Comparison of ENCODE assay signal across 10 mouse cellular contexts in the genomic region with DNA sequence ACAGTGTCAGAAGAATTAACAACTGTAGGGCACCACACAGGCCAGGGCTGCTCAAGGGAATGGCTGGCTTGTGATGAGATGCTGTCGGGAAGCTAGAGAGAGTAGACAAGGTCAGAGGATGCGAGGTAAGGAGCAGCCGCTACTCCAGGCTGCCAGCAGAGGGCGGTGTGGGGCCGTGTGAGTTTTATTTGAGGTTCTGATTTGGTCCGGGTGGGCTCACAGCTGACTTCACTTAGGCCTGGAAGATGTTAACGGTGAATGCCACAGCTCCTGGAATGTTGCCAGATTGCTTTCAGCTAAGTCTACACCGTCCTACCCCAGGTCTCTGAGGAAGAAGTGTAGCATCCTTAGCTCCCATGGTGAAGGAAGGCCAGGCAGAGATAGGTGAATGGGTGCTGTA. TPM values are rescaled to one million over a fixed set of nuclear protein-coding genes. Genes with fewer than 3 reads are reported as not detected.
DNase-seq lines count a peak whose midpoint lies in the region; ATAC-seq and TF ChIP-seq lines count a peak whose summit lies in the region.
"Had no signal": no experiment of that assay in that cellular context is flagged by ENCODE, and none has a peak within 500 bp of the region (broad histone marks: within the 10 kb centered on the region; RNA-seq: fewer than 3 reads in every experiment).

No protein-coding gene starts in this region.

- H3K9ac ChIP-seq in heart, embryonic 11.5 days (ENCODE audit: low read depth, low read length), result no peak overlapping the region
- no peak overlapping the region for H3K9ac ChIP-seq in midbrain, postnatal 0 days (replicated peaks; ENCODE audit: low read length, poor library complexity, severe bottlenecking)
- H3K9ac ChIP-seq: embryonic facial prominence, embryonic 15.5 days had no signal

- H3K27ac ChIP-seq in heart, embryonic 11.5 days (ENCODE audit: low read depth, low read length), result no peak overlapping the region
- H3K27ac ChIP-seq in midbrain, postnatal 0 days (ENCODE audit: low read depth, low read length), result no peak overlapping the region
- no peak overlapping the region for H3K27ac ChIP-seq in thymus, adult 2 months (ENCODE audit: control insufficient read depth, insufficient read depth, low read length)
- H3K27ac ChIP-seq: embryonic facial prominence, embryonic 15.5 days had no signal

- intact Hi-C loops in heart, postnatal 14 days (cut with DNase I), result loop anchor here (5.0 kb wide), 1 partner anchor 65 kb away; no protein-coding TSS in a partner anchor

- H3K36me3 ChIP-seq in heart, embryonic 11.5 days (ENCODE audit: control insufficient read depth, insufficient read depth, low read length), result no peaks in the 10 kb centered on the region
- 0 out of 2 replicates have a peak, but pooled peaks cover 4% of the 10 kb centered on the region for H3K36me3 ChIP-seq in midbrain, postnatal 0 days (ENCODE audit: insufficient read depth, low read length)
- H3K36me3 ChIP-seq in thymus, adult 2 months (ENCODE audit: control insufficient read depth, insufficient read depth, low read length), result peaks cover 14% of the 10 kb centered on the region
- H3K36me3 ChIP-seq: embryonic facial prominence, embryonic 15.5 days had no signal

- WGBS in heart, embryonic 11.5 days (ENCODE audit: insufficient replicate concordance), result 10% methylated on average over 8 of the region's 8 CpGs
- 16% methylated on average over 8 of the region's 8 CpGs for WGBS in midbrain, postnatal 0 days
- WGBS in thymus, adult 2 months, result 6% methylated on average over 8 of the region's 8 CpGs

- 0 out of 2 replicates have a peak, but pooled peaks cover under 1% of the 10 kb centered on the region for H3K27me3 ChIP-seq in heart, embryonic 11.5 days (ENCODE audit: control insufficient read depth, insufficient read depth, low read length)
- H3K27me3 ChIP-seq in midbrain, postnatal 0 days (ENCODE audit: insufficient read depth, low read length), result no peaks in the 10 kb centered on the region
- H3K27me3 ChIP-seq in thymus, adult 2 months (ENCODE audit: control insufficient read depth, insufficient read depth, low read length), result no peaks in the 10 kb centered on the region
- H3K27me3 ChIP-seq: embryonic facial prominence, embryonic 15.5 days had no signal

- TF ChIP-seq CTCF in midbrain, postnatal 0 days (IDR thresholded peaks at IDR 0.05), result peak; percentile 86
- TF ChIP-seq CTCF in thymus, adult 2 months (IDR thresholded peaks at IDR 0.05; ENCODE audit: borderline replicate concordance, control insufficient read depth, extremely low read depth, insufficient read depth, low read length, poor library complexity), result peak; percentile 96

- H3K4me3 ChIP-seq in heart, embryonic 11.5 days (ENCODE audit: low read depth, low read length), result no peak overlapping the region
- no peak overlapping the region for H3K4me3 ChIP-seq in midbrain, postnatal 0 days (ENCODE audit: low read depth, low read length)
- H3K4me3 ChIP-seq in thymus, adult 2 months (ENCODE audit: control insufficient read depth, insufficient read depth, low read length), result no peak overlapping the region
- H3K4me3 ChIP-seq: embryonic facial prominence, embryonic 15.5 days had no signal

- no peaks in the 10 kb centered on the region for H3K4me1 ChIP-seq in heart, embryonic 11.5 days (ENCODE audit: control insufficient read depth, insufficient read depth, low read length)
- no peaks in the 10 kb centered on the region for H3K4me1 ChIP-seq in midbrain, postnatal 0 days (ENCODE audit: insufficient read depth, low read length)
- no peaks in the 10 kb centered on the region for H3K4me1 ChIP-seq in thymus, adult 2 months (replicated peaks; ENCODE audit: control insufficient read depth, insufficient read depth, low read length)

- ATAC-seq in heart, embryonic 11.5 days (replicated peaks; ENCODE audit: insufficient number of reproducible peaks, low FRiP score, low TSS enrichment), result no peak
- ATAC-seq in midbrain, postnatal 0 days (ENCODE audit: low FRiP score), result no peak

- peak; percentile 47 to 52 for DNase-seq in heart, postnatal 14 days
- peak; percentile 65 for DNase-seq in right cerebral cortex, postnatal 14 days
- no peak for DNase-seq in right cerebral cortex, adult 18-20 months
- peak; percentile 78 for DNase-seq in cerebellum, adult 9-11 months
- DNase-seq in induced T-regulatory cell, adult 2 months (ENCODE audit: low read depth), result peak; percentile 84
- peak; percentile 79 for DNase-seq in midbrain, postnatal 0 days (ENCODE audit: low spot score)
- peak; percentile 67 for DNase-seq in thymus, adult 2 months

- no peak for TF ChIP-seq POLR2A in thymus, adult 2 months (IDR thresholded peaks at IDR 0.05; ENCODE audit: control insufficient read depth, extremely low read depth, insufficient read depth, low read length, poor library complexity)

- H3K4me2 ChIP-seq in heart, embryonic 11.5 days, result no peak overlapping the region
- no peak overlapping the region for H3K4me2 ChIP-seq in midbrain, postnatal 0 days (ENCODE audit: low read depth, low read length, poor library complexity, severe bottlenecking)
- H3K4me2 ChIP-seq: embryonic facial prominence, embryonic 15.5 days had no signal

- H3K9me3 ChIP-seq in heart, embryonic 11.5 days (replicated peaks; ENCODE audit: control insufficient read depth, low read length), result no peaks in the 10 kb centered on the region
- no peaks in the 10 kb centered on the region for H3K9me3 ChIP-seq in midbrain, postnatal 0 days (ENCODE audit: low read length)
- H3K9me3 ChIP-seq: embryonic facial prominence, embryonic 15.5 days had no signal

RNA-seq across cellular contexts. Expression of gene Tff3, which starts 7.5 kb away (rescaled TPM):
- total RNA-seq in heart, postnatal 14 days (2021), result not detected
- not detected in 2 replicates for polyA plus RNA-seq in heart, embryonic 11.5 days (2014; fragmentation: Nextera tagmentation; extraction: Ambion mirVana)
- not detected in 2 replicates for total RNA-seq in midbrain, postnatal 0 days (2014; rRNA removed)
- 0.52 and 0.83 TPM in 2 replicates for polyA plus RNA-seq in midbrain, postnatal 0 days (2015; fragmentation: Nextera tagmentation; extraction: Ambion mirVana)
- 10.1 and 10.4 TPM in 2 replicates for polyA plus RNA-seq in thymus, adult 2 months (2012; rRNA removed)
- total RNA-seq: left cerebral cortex, postnatal 25 days had no signal
- polyA plus RNA-seq: embryonic facial prominence, embryonic 15.5 days had no signal

RNA-seq across cellular contexts. Expression of gene Tff2, which starts 22.1 kb away (rescaled TPM):
- under 1 TPM in 1 of 2 experiments, not detected in 1; 0.88 TPM for total RNA-seq in heart, postnatal 14 days (2021)
- polyA plus RNA-seq in heart, embryonic 11.5 days (2014; fragmentation: Nextera tagmentation; extraction: Ambion mirVana), result not detected in 2 replicates
- not detected in 2 replicates for total RNA-seq in midbrain, postnatal 0 days (2014; rRNA removed)
- not detected in 2 replicates for polyA plus RNA-seq in midbrain, postnatal 0 days (2015; fragmentation: Nextera tagmentation; extraction: Ambion mirVana)
- 1.4 and 2.8 TPM in 2 replicates for polyA plus RNA-seq in thymus, adult 2 months (2012; rRNA removed)
- total RNA-seq: left cerebral cortex, postnatal 25 days had no signal

RNA-seq across cellular contexts. Expression of gene Tff1, which starts 43.1 kb away (rescaled TPM):
- not detected for total RNA-seq in heart, postnatal 14 days (2021)
- 0.31 TPM in 1 of 2 replicates, not detected in the other for polyA plus RNA-seq in heart, embryonic 11.5 days (2014; fragmentation: Nextera tagmentation; extraction: Ambion mirVana)
- total RNA-seq in midbrain, postnatal 0 days (2014; rRNA removed), result not detected in 2 replicates
- polyA plus RNA-seq in midbrain, postnatal 0 days (2015; fragmentation: Nextera tagmentation; extraction: Ambion mirVana), result not detected in 2 replicates
- 2.1 and 2.7 TPM in 2 replicates for polyA plus RNA-seq in thymus, adult 2 months (2012; rRNA removed)
- total RNA-seq: left cerebral cortex, postnatal 25 days had no signal
- polyA plus RNA-seq: embryonic facial prominence, embryonic 15.5 days had no signal
